Mouse (Mus musculus) heart, postnatal 10 days (tissue): ENCODE results near the gene Phip. TPM values are rescaled to one million over a fixed set of nuclear protein-coding genes. Genes with fewer than 3 reads are reported as not detected.

Experiments
- DNase-seq, 2 experiments: peaks; one replicate each; pipeline ENCODE4 v3.0.0; 2021
- intact Hi-C: fragments of 180-260 bp; cut with DNase I; formaldehyde crosslinking; loops from one replicate; pipeline ENCODE4 v1.15.1; 2025
- total RNA-seq, 2 experiments: library from RNA; stranded (reverse); gene quantifications; 2 replicates each; pipeline ENCODE4 v1.2.3; 2021

Phip gene
- total RNA-seq, 2 experiments from 2014 or later, result 35.2 to 41.7 TPM

- intact Hi-C loops, result no loop called here
Observed at GRCm38 (mm10) chr9:82888645-82889044, 86.7 kb downstream of the Phip start.

DNA sequence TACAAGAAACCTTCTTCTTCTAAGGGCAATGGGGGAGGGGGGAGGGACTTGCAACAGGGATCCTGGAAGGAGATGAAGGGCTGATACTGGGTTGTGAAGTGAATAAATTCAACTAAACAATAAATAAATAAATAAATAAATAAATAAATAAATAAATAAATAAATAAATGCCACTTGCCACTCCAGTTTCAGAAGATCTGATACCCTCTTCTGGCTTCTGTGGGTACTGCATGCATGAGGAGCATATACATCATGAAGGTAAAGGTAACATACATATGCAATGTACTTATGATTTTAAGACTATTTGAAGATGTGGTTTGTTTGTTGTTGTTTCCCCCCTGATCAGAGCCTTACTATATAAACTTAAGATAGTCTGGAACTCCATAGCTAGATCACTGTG is 91.1 kb downstream of the Phip start:
- no peak for DNase-seq
- intact Hi-C loops, result no loop called here

More at GRCm38 (mm10) chr9:82888645-82889044, 86.7 kb downstream of the Phip start:
- no peak for DNase-seq

DNA sequence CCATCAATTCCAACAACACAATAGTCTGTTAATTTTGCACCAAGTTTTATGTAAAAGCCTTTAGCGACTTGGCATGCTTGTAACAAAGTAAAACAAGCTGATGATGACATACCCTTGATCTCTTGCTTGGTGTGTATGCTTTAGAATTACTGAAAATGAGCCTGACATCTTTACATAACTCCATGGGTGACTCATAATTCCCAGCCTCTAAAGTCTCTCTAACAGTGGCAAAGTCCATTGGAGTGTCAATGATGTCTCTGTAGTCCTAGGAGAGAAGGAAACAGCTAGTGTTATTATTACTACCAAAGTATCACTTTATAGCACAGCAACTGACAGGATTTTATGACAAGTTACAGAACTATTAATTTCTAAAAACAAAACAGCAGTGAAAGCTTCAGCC is 98.2 kb downstream of the Phip start:
- intact Hi-C loops, result no loop called here
- DNase-seq, result no peak

DNA sequence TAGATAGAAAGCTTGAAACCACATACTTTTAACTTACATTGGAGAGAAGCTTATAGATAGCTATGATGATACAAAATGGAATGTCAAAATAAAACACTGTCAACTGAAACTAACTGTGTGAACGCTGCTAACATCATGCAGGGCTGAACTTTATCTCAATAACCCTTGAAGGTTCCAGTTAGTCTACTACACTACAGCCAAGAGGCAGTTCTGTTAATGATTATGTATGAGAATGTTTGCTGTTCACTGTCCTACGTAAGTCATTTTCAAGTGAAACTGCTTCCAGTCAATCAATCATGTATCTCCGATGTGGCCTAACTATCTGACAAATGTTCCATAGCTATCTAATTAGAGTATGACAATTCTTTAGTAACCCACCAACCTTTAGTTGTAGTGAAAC is 107.6 kb downstream of the Phip start:
- intact Hi-C loops, result no loop called here
- DNase-seq, result no peak

- DNase-seq, result no peak
- intact Hi-C loops, result no loop called here
Observed at GRCm38 (mm10) chr9:82866121-82866520, 109.2 kb downstream of the Phip start.

- no peak for DNase-seq
- intact Hi-C loops, result no loop called here
Observed at GRCm38 (mm10) chr9:82861775-82862430, 113.4 kb downstream of the Phip start.

DNA sequence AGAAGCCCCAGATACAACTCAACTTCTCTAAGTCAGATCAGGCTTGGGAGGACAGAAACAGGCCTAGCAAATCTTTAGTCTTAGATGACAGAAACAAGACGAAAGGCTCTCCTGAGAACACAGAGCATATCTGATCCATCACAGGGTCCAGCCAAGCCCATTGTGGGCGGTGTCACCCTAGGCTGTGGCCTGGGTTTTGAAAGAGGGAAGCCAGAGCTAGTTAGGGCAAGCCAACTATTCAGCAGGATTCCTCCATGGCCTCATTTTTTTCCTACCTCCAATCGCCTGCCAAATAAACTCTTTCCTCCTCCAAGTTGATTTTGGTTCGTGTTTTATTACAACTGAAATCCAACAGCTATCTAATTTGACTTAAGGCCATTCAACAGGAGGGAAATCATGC is 114.0 kb downstream of the Phip start:
- DNase-seq, result peak; percentile 29 to 31

GRCm38 (mm10) chr9:82860805-82861204 is 114.5 kb downstream of the Phip start:
- intact Hi-C loops, result no loop called here
- DNase-seq, result no peak

More for the DNA sequence above, 114.0 kb downstream of the Phip start:
- intact Hi-C loops, result no loop called here

GRCm38 (mm10) chr9:82856241-82856640 is 119.1 kb downstream of the Phip start:
- intact Hi-C loops, result loop anchor here (10.0 kb wide), 1 partner anchor 611 kb away; no protein-coding TSS in a partner anchor

GRCm38 (mm10) chr9:82854973-82855614 is 120.2 kb downstream of the Phip start:
- intact Hi-C loops, result loop anchor here (10.0 kb wide), 1 partner anchor 610 kb away; no protein-coding TSS in a partner anchor
- no peak for DNase-seq

More at GRCm38 (mm10) chr9:82856241-82856640, 119.1 kb downstream of the Phip start:
- no peak for DNase-seq

DNA sequence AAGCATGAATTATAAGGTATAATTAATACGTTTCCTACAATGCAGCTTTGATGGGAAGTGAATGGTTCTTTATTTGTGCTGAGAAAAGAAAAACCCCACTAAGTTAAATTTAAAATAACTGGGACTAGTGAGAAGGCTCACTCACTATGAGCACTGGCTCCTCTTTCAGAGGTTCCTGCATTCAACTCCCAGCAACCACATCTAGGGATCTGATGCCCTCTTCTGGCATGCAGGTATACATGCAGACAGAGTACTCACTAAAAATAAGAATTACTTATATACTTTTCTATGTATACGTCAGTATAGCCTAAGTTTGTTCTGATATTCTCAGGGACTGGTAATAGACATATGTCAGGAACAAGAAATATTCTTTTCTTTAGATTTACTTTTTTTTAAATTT is 121.3 kb downstream of the Phip start:
- peak; percentile 8 to 27 for DNase-seq
- intact Hi-C loops, result loop anchor here (10.0 kb wide), 1 partner anchor 609 kb away; no protein-coding TSS in a partner anchor

- intact Hi-C loops, result no loop called here
- no peak for DNase-seq
Observed at GRCm38 (mm10) chr9:82842671-82843070, 132.6 kb downstream of the Phip start.

GRCm38 (mm10) chr9:82835921-82836320 is 139.4 kb downstream of the Phip start:
- intact Hi-C loops, result no loop called here

GRCm38 (mm10) chr9:82831891-82832290 is 143.4 kb downstream of the Phip start:
- intact Hi-C loops, result no loop called here
- no peak for DNase-seq

More at GRCm38 (mm10) chr9:82835921-82836320, 139.4 kb downstream of the Phip start:
- DNase-seq, result no peak

- peak; percentile 87 for DNase-seq
- intact Hi-C loops, result no loop called here
Observed at GRCm38 (mm10) chr9:82829693-82830430, 145.5 kb downstream of the Phip start.

DNA sequence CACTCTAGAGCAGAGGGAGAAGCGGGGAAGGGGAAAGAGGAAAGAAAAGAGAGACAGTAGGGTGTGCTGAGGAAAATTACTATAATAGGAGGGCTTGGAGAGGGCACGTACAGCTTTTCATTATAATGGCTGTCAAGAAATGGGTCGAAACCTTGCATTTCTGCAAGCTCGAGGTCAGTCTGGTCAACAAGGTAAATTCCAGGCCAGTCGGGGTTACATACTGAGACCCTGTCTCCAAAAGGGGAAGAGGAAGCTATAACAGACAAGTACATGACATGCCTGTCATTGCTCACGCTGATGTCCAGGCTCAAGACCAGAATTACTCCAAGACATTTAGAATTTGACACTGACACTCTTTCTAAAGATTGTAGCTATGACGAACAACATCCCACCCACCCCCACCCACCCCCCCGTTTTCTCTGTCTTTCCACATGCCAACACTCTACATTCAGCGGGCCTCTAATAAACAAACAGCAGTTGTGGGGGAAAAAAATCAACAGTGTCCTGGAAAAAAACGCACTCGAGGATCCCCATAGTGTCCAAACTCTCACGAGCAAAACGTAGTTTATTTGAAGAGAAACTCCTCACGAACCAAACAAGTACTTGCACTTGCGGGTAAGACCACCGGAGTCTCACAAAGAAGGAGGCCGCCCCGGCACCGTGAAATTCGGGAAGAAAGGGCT is 146.2 kb downstream of the Phip start, which contains the start of gene Irak1bp1:
TSS of gene Irak1bp1 (plus strand) at position 534 of the 683 bp plus-strand sequence.
- peak in 1 of 2 experiments; percentile 9 for DNase-seq
- intact Hi-C loops, result no loop called here

GRCm38 (mm10) chr9:82826426-82826825 is 148.9 kb downstream of the Phip start:
- intact Hi-C loops, result no loop called here
- no peak for DNase-seq
